Mouse (Mus musculus): ENCODE measurements at regions not wholly inside any gene's neighbourhood (a gene's known extent, or its start where the extent isn't known, plus 50 kb on each side); places are given as distances from the start of the nearest gene placed in this dataset.

DNA sequence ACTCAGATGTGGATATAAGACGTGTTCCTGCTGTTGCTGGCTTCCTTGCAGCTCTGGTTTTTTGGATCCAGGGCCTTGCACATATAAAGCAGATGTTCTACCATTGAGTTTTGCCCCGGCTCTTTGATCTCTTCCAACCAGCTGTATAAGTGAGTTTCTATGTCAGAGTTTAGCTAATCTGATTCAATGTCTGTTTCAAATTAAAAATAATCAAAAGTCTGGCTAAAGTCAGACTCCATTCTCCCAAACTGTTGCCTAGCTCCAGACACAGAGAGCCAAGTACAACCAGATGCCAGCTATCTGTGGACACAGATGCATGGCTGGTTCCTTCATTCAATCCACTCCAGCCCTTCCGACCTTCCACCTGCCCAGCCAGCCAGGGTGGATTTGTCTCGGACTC lies 51.0 kb upstream of the Car12 start:
- Histone ChIP-seq H3K4me1 (ENCODE audit: control insufficient read depth in 1 of 2, insufficient read depth in 2 of 2) (peaks cover 0 to 15% of the 10 kb centered on the region in 2 experiments; a peak in 2 of 4 replicates), H3K9me3 (replicated peaks; ENCODE audit: low read length) (peaks cover 2% of the 10 kb centered on the region), H3K4me2 (ENCODE audit: insufficient read depth, low read depth, poor library complexity, severe bottlenecking) (no peak overlapping the region), H3K4me3 (replicated peaks in 1 of 3; ENCODE audit: low read depth in 2 of 3, low read length in 2 of 3, poor library complexity in 1 of 3) (no peak overlapping the region), H3K36me3 (replicated peaks in 1 of 2; ENCODE audit: control insufficient read depth in 1 of 2, insufficient read depth in 1 of 2, low read length in 1 of 2) (no peaks in the 10 kb centered on the region), H3K27ac (ENCODE audit: insufficient read depth, low read depth) (no peak overlapping the region), H3K9ac (ENCODE audit: insufficient read depth, low read depth) (no peak overlapping the region), H3K27me3 (replicated peaks) (no peaks in the 10 kb centered on the region), H3K79me2 (replicated peaks; ENCODE audit: control insufficient read depth, extremely low read depth, insufficient read depth, poor library complexity, severe bottlenecking) (no peaks in the 10 kb centered on the region)
- TF ChIP-seq SMC3 (IDR thresholded peaks at IDR 0.05; ENCODE audit: low read depth, low read length) (no peak), HCFC1 (IDR thresholded peaks at IDR 0.05; ENCODE audit: low read depth, low read length) (no peak), TBP (conservative IDR thresholded peaks at IDR 0.05; ENCODE audit: low read depth, low read length) (no peak), POLR2A (IDR thresholded peaks at IDR 0.05; ENCODE audit: low read depth, low read length) (no peak), MAX (IDR thresholded peaks at IDR 0.05; ENCODE audit: low read length) (no peak), ETS1 (conservative IDR thresholded peaks at IDR 0.05; ENCODE audit: low read depth, low read length) (no peak), MXI1 (IDR thresholded peaks at IDR 0.05; ENCODE audit: low read depth, low read length) (no peak), CHD1 (IDR thresholded peaks at IDR 0.05; ENCODE audit: low read depth, low read length) (no peak), ZC3H11A (IDR thresholded peaks at IDR 0.05; ENCODE audit: low read depth, low read length) (no peak), RAD21 (IDR thresholded peaks at IDR 0.05; ENCODE audit: low read depth, low read length) (no peak), IRF4 (IDR thresholded peaks at IDR 0.05; ENCODE audit: low read depth, low read length) (no peak), BHLHE40 (IDR thresholded peaks at IDR 0.05; ENCODE audit: low read depth, low read length) (no peak), MAZ (IDR thresholded peaks at IDR 0.05; ENCODE audit: low read depth, low read length) (no peak), MYC (IDR thresholded peaks at IDR 0.05; ENCODE audit: low read depth, low read length) (no peak)
- dilution Hi-C loops (cut with MboI; ENCODE audit: extremely low pct_ligation_motif_present, extremely low pct_unique_long_range_greater_than_20kb, low sequenced_read_pairs): no loop called here
- in situ Hi-C loops (cut with MboI; ENCODE audit: low pct_ligation_motif_present, low pct_unique_long_range_greater_than_20kb, low sequenced_read_pairs): loop anchor here (10.0 kb wide), 1 partner anchor 322 kb away; no protein-coding TSS in a partner anchor
- no peak for DNase-seq (ENCODE audit: extremely low read depth)
